In genomic region chr13:53776421-53776820, GRCm38 (mm10) we compare ENCODE assay signal across 20 mouse cellular contexts.
A peak's percentile ranks its signal among the peaks of the same experiment; 100 is the strongest.
DNase-seq lines count a peak whose midpoint lies in the region; ATAC-seq lines count a peak whose summit lies in the region.
"Had no signal": no experiment of that assay in that cellular context is flagged by ENCODE, and none has a peak within 500 bp of the region (broad histone marks: within the 10 kb centered on the region; RNA-seq: fewer than 3 reads in every experiment).

No protein-coding gene starts in this region.

- no peak overlapping the region for H3K9ac ChIP-seq in embryonic facial prominence, embryonic 14.5 days (ENCODE audit: low read depth, low read length)
- H3K9ac ChIP-seq: forebrain, embryonic 13.5 days; heart, embryonic 15.5 days; hindbrain, embryonic 14.5 days; limb, embryonic 12.5 days; liver, postnatal 0 days; midbrain, embryonic 12.5 days had no signal

- H3K36me3 ChIP-seq in embryonic facial prominence, embryonic 14.5 days (ENCODE audit: control insufficient read depth, insufficient read depth, low read length), result no peaks in the 10 kb centered on the region
- no peaks in the 10 kb centered on the region for H3K36me3 ChIP-seq in embryonic facial prominence, embryonic 10.5 days (replicated peaks)
- H3K36me3 ChIP-seq: heart, embryonic 15.5 days; limb, embryonic 12.5 days; midbrain, embryonic 12.5 days had no signal

- no peak overlapping the region for H3K27ac ChIP-seq in embryonic facial prominence, embryonic 14.5 days (replicated peaks; ENCODE audit: low read depth, low read length)
- no peak overlapping the region for H3K27ac ChIP-seq in embryonic facial prominence, embryonic 10.5 days (replicated peaks)
- H3K27ac ChIP-seq: forebrain, embryonic 13.5 days; gastrocnemius, adult 2 months; heart, embryonic 15.5 days; hindbrain, embryonic 14.5 days; limb, embryonic 12.5 days; midbrain, embryonic 12.5 days had no signal

- H3K27me3 ChIP-seq in embryonic facial prominence, embryonic 14.5 days (replicated peaks; ENCODE audit: control insufficient read depth, insufficient read depth, low read length), result no peaks in the 10 kb centered on the region
- H3K27me3 ChIP-seq in embryonic facial prominence, embryonic 10.5 days (replicated peaks; ENCODE audit: low read depth, poor library complexity, severe bottlenecking), result no peaks in the 10 kb centered on the region
- H3K27me3 ChIP-seq: forebrain, embryonic 13.5 days; heart, embryonic 15.5 days; midbrain, embryonic 12.5 days had no signal

- no peak overlapping the region for H3K4me3 ChIP-seq in embryonic facial prominence, embryonic 14.5 days (ENCODE audit: low read depth, low read length)
- no peak overlapping the region for H3K4me3 ChIP-seq in embryonic facial prominence, embryonic 10.5 days
- H3K4me3 ChIP-seq: forebrain, embryonic 13.5 days; gastrocnemius, adult 2 months; heart, embryonic 15.5 days; limb, embryonic 12.5 days; midbrain, embryonic 12.5 days had no signal

- peak; percentile 68 for DNase-seq in embryonic facial prominence, embryonic 14.5 days (ENCODE audit: low spot score)
- no peak for DNase-seq in embryonic facial prominence, embryonic 10.5 days (ENCODE audit: low spot score)
- peak; percentile 53 for DNase-seq in retina, postnatal 1 day
- DNase-seq in retina, embryonic 14.5 days (ENCODE audit: low spot score), result no peak
- peak; percentile 22 for DNase-seq in adrenal gland, postnatal 14 days
- DNase-seq in thymus, postnatal 36 days, result no peak
- DNase-seq: cerebellum, adult 8-10 months; gastrocnemius, adult 2 months; right cerebral cortex, postnatal 25 days; spleen, adult 18-20 months had no signal

- no peak overlapping the region for H3K4me2 ChIP-seq in embryonic facial prominence, embryonic 14.5 days (ENCODE audit: low read depth, low read length)
- H3K4me2 ChIP-seq: forebrain, embryonic 13.5 days; heart, embryonic 15.5 days; hindbrain, embryonic 14.5 days; limb, embryonic 12.5 days; liver, embryonic 11.5 days; midbrain, embryonic 12.5 days had no signal

- H3K4me1 ChIP-seq in embryonic facial prominence, embryonic 14.5 days (ENCODE audit: control insufficient read depth, insufficient read depth, low read length), result 0 out of 2 replicates have a peak, but pooled peaks cover 5% of the 10 kb centered on the region
- H3K4me1 ChIP-seq in embryonic facial prominence, embryonic 10.5 days, result 0 out of 2 replicates have a peak, but pooled peaks cover 2% of the 10 kb centered on the region
- H3K4me1 ChIP-seq: forebrain, embryonic 13.5 days; limb, embryonic 12.5 days; midbrain, embryonic 12.5 days had no signal

- 51% methylated on average over 11 of the region's 11 CpGs for WGBS in embryonic facial prominence, embryonic 14.5 days
- WGBS in embryonic facial prominence, embryonic 10.5 days, result 85% methylated on average over 11 of the region's 11 CpGs

- ATAC-seq in embryonic facial prominence, embryonic 14.5 days (ENCODE audit: low read depth), result no peak
- no peak for ATAC-seq in erythroid progenitor cell, adult 5-6 weeks (replicated peaks; ENCODE audit: low FRiP score, poor library complexity, severe bottlenecking)
- ATAC-seq: forebrain, embryonic 13.5 days; intestine, embryonic 16.5 days; liver, postnatal 0 days; lung, postnatal 0 days had no signal

- H3K9me3 ChIP-seq in embryonic facial prominence, embryonic 14.5 days (ENCODE audit: control insufficient read depth, low read length), result no peaks in the 10 kb centered on the region
- H3K9me3 ChIP-seq in embryonic facial prominence, embryonic 10.5 days, result no peaks in the 10 kb centered on the region
- H3K9me3 ChIP-seq: forebrain, embryonic 13.5 days; heart, embryonic 15.5 days; limb, embryonic 12.5 days; midbrain, embryonic 12.5 days had no signal

Comparison
In these comparisons a context has a peak if more than half of its experiments do, and no peak if none do; other contexts are left out.
1. DNase-seq: peak in embryonic facial prominence, embryonic 14.5 days (single experiment), retina, postnatal 1 day (single experiment) and adrenal gland, postnatal 14 days (single experiment); none in embryonic facial prominence, embryonic 10.5 days (single experiment), retina, embryonic 14.5 days (single experiment) and thymus, postnatal 36 days (0 of 2).